Mouse (Mus musculus) thymus, postnatal 4 days (tissue): Measurements from ENCODE around the gene Med9.
A peak's percentile ranks its signal among the peaks of the same experiment; 100 is the strongest.

ENCODE experiments used
- DNase-seq: peaks from one replicate; pipeline ENCODE4 v3.0.0; 2021

Med9 gene

GRCm38 (mm10) chr11:59952892-59953291 is 4.9 kb downstream of the Med9 start:
- no peak for DNase-seq

- DNase-seq: no peak
These were observed 8.7 kb downstream of the Med9 start for GRCm38 (mm10) chr11:59956749-59957148.

GRCm38 (mm10) chr11:59959453-59959852 is 11.4 kb downstream of the Med9 start:
- DNase-seq: no peak

DNA sequence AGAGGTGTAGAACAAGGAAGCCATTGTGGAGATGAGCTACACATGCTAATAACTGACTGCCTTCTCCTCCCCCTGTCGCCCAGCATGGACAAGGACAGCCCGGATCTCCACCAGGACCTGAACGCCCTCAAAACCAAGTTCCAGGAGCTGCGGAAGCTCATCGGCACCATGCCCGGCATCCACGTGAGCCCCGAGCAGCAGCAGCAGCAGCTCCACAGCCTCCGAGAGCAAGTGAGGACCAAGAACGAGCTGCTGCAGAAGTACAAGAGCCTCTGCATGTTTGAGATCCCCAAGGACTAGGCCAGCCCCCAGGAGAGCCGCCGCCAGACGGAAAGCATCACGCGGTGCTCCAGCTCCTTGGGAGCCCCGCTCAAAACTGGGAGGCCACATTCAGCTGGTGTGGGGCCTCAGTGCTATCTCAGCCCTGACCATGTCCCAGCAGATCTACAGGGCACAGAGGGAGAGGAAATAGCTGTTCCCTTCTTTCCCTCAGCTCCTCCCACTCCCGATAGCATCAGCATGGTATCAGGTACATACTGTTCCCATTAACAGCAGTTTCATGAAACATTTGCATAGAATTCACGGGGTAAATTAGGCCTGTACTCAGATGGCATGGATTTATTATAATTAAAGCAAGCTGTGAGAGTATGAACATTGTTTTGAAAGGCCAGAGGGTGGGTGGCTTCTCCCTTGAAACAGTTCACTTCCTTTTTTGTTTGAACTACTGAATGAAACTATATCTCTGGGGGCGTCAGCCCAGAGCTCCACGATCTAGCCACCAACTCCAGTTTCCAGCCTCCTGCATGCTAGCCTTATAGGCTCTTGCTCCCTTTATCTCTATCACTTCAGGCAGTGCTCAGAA is 12.7 kb downstream of the Med9 start:
- DNase-seq: no peak

GRCm38 (mm10) chr11:59961338-59961875 is 13.4 kb downstream of the Med9 start:
- no peak for DNase-seq

GRCm38 (mm10) chr11:59962590-59962989 is 14.6 kb downstream of the Med9 start:
- no peak for DNase-seq

DNA sequence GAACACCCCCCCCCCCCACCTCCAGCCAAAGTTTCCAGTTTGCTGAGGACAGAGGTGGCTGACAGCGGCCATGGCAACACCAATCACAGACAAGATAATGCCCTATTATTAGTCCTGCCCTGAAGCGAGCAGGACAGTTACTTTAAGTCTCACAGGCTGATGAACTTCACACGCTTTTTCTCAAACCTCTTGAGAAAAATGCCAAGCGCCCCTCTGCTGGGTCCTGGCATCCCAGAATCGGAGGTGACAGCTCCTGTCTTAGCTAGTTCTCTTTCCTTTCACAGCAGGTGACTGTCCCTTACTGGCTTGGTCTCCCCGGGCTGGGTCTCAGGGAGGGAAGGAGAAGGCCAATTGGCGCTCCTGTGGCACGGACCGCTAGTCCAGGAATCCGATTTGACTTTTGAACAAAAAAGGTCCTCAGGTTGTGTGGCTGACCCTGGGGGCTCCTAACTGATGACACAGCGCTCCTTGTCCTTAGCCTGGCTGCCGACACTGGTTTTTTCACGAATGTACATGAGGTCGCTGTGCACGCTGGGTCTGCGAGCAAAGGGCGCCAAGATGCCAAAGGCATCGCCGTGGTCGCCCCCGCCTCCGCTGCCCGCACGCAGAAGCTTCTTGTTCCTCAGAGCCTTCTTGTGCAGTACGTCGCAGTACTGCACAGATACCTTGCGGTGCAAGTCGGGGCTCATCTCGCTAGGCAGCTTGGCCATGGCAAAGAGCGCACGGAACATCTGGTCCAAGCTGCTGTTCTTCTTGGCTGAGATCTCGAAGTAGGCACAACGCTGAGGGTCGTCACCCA is 15.6 kb downstream of the Med9 start:
- DNase-seq: peak; percentile 48

DNA sequence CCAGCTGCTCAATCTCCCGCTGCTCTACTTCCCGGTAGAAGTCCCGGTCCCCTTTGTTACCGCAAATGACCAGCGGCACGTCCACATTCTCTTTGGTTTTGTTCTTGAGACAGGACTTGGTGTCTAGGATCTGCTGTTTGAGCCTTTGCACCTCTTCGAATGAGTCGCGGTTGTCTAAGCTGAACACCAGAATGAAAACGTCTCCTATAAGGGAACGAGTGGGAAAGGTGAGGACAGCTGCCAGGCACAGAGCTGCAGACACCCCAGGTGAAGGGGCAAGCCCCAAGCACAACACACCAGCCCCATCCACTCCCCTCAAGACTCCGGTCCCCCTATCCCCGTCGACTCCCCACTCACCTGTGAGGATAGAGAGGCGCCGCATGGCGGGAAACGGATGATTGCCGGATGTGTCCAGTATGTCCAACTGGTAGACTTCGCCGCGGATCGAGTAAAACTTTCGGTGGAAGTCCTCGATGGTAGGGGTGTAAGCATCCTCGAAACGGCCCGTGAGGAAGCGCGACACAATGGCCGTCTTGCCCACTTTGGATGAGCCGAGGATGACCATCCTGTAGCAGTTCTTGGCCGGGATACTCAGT is 16.3 kb downstream of the Med9 start:
- DNase-seq: peak; percentile 45

DNA sequence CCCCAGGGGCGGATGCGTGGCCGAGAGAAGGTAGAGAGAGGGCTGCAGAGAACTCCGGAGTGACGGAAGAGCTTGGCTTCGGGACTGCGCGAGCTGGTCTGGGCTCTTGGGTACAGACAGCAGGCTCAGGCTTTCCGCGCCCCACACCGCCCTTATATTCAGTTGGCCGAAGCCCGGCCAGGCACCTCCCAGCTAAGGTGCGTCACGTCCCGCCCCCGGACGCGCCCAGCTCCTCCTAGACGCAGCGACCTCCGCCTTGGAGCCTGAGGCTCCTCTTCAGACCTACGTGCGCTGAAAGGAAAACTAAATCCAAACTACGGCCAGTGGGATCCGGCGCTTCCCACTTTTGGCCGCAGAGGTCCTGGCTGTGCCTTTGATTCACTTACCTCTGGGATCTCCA is 16.8 kb downstream of the Med9 start, which contains the start of gene Rasd1:
TSS of gene Rasd1 (minus strand) at position 127 of the 400 bp plus-strand sequence.
- DNase-seq: peak; percentile 74

DNA sequence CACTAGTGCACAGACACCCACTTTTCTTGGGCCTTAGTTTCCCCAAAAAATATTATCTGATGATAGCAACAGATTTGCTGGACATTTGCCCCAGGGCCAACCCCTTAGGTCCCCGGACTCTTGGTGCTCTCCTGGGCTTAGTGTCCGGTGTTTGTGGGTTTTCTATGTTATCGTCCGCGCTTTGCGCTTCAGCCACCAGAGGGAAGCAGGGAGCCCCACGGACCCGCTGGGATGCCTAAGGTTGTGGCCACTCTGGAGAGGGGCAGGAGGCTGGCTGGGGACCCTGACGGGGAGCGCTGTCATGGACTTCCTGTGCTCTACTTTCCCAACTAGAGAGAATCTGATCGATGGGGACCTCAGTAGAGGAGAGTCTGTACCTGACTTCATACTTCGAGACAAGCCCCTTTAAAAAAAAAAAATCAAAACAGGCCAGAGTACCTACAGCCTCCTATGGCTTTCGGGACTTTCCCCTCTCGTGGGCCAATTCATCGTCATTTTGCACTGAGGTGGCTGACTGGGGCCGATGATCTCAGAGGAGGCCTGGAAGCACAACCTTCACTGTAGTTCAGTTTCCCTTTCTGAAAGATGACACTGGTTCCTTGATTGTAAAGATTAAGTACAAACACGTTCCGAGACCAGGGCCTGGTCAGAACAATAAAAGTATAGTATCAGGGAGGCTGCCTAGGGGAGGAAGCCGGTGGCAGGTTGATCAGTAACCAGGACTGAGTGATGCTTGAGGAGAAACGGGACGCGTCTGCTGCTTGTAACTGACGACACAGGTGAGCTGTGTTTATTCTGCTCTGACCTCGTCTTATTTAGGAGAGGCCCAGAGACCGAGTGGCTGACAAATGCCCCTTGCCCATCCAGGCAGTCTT is 17.5 kb downstream of the Med9 start:
- DNase-seq: peak; percentile 78

- DNase-seq: peak; percentile 28
These were observed 18.1 kb downstream of the Med9 start for GRCm38 (mm10) chr11:59966102-59966483.

DNA sequence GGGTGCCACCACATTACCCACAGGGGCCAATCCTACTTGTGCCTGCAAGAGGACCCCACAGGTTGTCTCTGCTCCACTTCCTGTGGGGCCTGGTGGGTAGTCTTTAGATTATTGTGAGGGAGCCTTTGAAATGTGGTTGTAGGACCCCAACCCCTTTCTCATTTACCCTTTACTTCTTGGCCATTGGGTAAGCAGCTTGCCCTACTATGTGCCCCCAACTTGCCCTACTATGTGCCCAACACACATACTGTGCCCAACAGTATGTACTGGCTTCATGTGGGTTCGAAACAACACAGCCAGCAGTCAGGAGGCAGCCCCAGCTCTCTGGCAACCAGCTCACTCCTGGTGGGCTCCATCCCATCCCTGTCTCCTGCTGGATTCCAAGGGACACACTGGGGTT is 19.8 kb downstream of the Med9 start:
- DNase-seq: no peak

- DNase-seq: no peak
These were observed 22.8 kb downstream of the Med9 start for GRCm38 (mm10) chr11:59970780-59971179.

GRCm38 (mm10) chr11:59971691-59972090 is 23.7 kb downstream of the Med9 start:
- no peak for DNase-seq

GRCm38 (mm10) chr11:59973389-59973788 is 25.4 kb downstream of the Med9 start:
- DNase-seq: no peak

DNA sequence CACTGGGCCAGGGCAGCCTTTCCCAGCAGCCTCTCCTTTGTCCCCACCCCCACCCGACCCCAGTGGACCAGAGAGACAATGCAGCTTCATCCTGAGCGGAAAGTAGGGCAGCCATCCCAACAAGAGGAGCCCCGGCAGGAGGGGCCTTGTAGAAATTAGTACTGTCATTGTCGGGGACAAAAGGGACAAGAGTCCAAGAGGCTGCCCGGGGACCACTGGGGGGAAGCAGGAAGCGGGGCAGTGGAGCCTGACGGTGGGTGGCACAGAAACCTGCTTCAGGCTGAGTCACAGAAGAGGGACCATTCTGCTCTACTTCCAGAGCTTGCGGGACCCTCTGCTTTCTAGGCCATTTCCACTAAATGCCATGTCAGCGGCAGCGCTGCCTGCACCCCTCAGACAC is 27.2 kb downstream of the Med9 start:
- DNase-seq: no peak

- DNase-seq: no peak
These were observed 29.8 kb downstream of the Med9 start for GRCm38 (mm10) chr11:59977831-59978230.

- DNase-seq: no peak
These were observed 41.4 kb downstream of the Med9 start for GRCm38 (mm10) chr11:59989406-59989805.

DNA sequence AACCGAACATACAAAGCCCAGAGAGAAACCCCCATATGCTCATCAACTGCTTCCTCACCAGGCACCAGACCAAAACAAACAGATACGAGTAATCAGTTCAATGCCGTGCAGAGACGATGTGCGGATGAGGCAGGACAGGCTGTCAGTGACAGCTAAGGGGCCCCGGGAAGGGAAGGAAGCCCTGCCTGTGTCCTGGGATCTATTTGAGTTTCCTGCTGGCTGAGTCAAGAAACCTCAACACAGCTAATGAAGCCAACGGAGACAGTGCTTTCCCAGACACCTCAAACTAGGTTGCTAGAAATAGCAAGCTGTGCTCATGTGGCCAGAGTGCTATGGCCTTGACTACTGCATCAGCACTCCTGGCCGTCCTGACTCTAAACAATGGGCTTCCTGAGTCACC is 43.4 kb downstream of the Med9 start:
- no peak for DNase-seq

DNA sequence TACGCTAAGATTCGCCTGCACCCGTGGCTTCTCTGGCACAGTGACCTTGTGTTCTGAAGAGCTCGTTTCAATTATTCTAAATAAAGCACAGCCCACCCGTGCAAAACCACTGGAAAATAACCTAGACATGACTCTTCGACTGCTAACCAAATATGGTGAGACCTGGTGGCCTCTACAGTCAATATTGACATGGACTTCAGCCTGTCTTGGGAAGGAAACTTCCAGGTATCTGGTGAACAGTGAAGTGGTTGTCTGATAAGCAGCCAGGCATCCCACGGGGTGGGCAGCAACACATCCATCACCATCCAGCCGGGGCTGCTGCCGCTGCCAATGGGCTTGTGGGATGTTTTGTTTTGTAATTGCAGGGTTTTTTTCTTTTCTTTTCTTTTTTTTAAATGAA is 46.3 kb downstream of the Med9 start:
- no peak for DNase-seq

DNA sequence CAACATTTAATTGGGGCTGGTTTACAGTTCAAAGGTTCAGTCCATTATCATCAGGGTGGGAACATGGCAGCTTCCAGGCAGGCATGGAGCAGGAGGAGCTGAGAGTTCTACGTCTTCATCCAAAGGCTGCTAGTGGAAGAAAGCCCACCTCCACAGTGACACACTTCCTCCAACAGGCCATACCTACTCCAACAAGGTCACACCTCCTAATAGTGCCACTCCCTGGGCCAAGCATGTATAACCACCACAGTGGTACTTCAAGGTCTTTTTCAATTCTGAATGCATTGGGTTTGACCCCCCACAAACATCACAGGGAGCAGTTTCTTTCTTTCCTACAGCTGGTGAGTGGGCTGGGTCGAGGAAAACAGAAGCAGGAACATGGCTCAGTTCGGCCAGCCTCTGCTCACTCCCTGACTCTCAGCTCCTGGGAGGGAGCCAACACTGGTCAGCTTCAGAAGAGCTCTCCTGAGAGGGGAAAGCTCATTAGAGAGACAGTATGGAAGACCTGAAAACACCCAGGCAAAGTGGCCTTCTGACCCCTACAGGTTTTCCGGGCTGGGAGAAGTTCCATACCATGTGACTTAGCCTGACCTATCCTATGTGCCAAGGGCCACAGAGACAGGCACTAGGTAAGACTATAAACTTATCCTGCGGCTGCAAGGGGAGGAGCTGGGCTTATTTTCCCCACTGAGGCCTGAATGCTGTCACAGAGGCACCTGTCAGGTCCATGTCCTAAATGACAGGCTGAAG is 53.4 kb downstream of the Med9 start:
- no peak for DNase-seq

DNA sequence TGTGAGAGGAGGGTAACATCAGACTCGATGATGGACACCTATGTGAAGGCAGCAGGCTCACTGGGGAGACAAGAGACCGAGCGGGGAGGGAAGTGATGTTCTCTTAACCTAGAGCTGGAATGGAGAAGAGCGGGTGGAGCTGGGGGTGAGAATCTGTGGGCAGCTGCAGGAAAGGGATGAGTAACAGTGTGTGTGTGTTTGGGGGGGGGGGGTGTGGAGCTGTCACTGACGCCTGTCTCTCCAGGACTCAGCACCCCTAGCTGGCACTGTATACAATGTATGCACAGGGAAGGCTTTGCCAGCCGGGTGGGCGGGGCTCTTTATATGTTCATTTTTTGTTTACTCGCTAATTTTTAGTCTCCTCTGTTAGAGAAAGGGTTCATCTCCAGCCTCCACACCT is 55.8 kb downstream of the Med9 start:
- no peak for DNase-seq
